Mouse (Mus musculus): ENCODE measurements around the gene Dab2ip. TPM values are rescaled to one million over a fixed set of nuclear protein-coding genes. Genes with fewer than 3 reads are reported as not detected.

The Dab2ip gene
- polyA plus RNA-seq, 1 experiment from 2014 or later, result 50.5 TPM

- H3K27ac ChIP-seq (replicated peaks; ENCODE audit: low read depth, low read length), result no peak overlapping the region
- no peak overlapping the region for H3K9ac ChIP-seq (ENCODE audit: low read depth, low read length)
- DNase-seq (ENCODE audit: low spot score), result peak; percentile 50
- peaks cover 21% of the 10 kb centered on the region for H3K36me3 ChIP-seq (ENCODE audit: control insufficient read depth, insufficient read depth, low read length)
- no peaks in the 10 kb centered on the region for H3K27me3 ChIP-seq (replicated peaks; ENCODE audit: control insufficient read depth, insufficient read depth, low read length)
- ATAC-seq (ENCODE audit: low read depth), result peak; percentile 54; the same call in 1 of the 2 replicates
- no peaks in the 10 kb centered on the region; the same call in 1 of the 2 replicates for H3K4me1 ChIP-seq (ENCODE audit: control insufficient read depth, insufficient read depth, low read length)
- WGBS, result 38% methylated on average over 4 of the region's 4 CpGs
- no peaks in the 10 kb centered on the region for H3K9me3 ChIP-seq (ENCODE audit: control insufficient read depth, low read length)
- no peak overlapping the region for H3K4me3 ChIP-seq (ENCODE audit: low read depth, low read length)
- H3K4me2 ChIP-seq (ENCODE audit: low read depth, low read length), result no peak overlapping the region
Measured at GRCm38 (mm10) chr2:35649708-35650107, 91.6 kb downstream of the Dab2ip start.

GRCm38 (mm10) chr2:35651297-35651731, 93.2 kb downstream of the Dab2ip start:
- Histone ChIP-seq H3K4me3 (ENCODE audit: low read depth, low read length) (no peak overlapping the region), H3K4me2 (ENCODE audit: low read depth, low read length) (no peak overlapping the region), H3K27ac (replicated peaks; ENCODE audit: low read depth, low read length) (no peak overlapping the region), H3K9me3 (ENCODE audit: control insufficient read depth, low read length) (no peaks in the 10 kb centered on the region), H3K9ac (ENCODE audit: low read depth, low read length) (no peak overlapping the region), H3K27me3 (replicated peaks; ENCODE audit: control insufficient read depth, insufficient read depth, low read length) (no peaks in the 10 kb centered on the region), H3K36me3 (ENCODE audit: control insufficient read depth, insufficient read depth, low read length) (peaks cover 8% of the 10 kb centered on the region; the same call in 1 of the 2 replicates), H3K4me1 (ENCODE audit: control insufficient read depth, insufficient read depth, low read length) (peaks cover 11% of the 10 kb centered on the region)
- ATAC-seq (ENCODE audit: low read depth), result peak; percentile 54; the same call in 1 of the 2 replicates
- peak; percentile 63 for DNase-seq (ENCODE audit: low spot score)
- 32% methylated on average over 6 of the region's 6 CpGs for WGBS

GRCm38 (mm10) chr2:35652984-35653383, 94.9 kb downstream of the Dab2ip start:
- WGBS, result 75% methylated on average over 2 of the region's 4 CpGs
- peaks cover 11% of the 10 kb centered on the region for H3K4me1 ChIP-seq (ENCODE audit: control insufficient read depth, insufficient read depth, low read length)

GRCm38 (mm10) chr2:35654795-35655194, 96.7 kb downstream of the Dab2ip start:
- no peak overlapping the region for H3K4me2 ChIP-seq (ENCODE audit: low read depth, low read length)
- no peak overlapping the region for H3K27ac ChIP-seq (replicated peaks; ENCODE audit: low read depth, low read length)
- H3K27me3 ChIP-seq (replicated peaks; ENCODE audit: control insufficient read depth, insufficient read depth, low read length), result no peaks in the 10 kb centered on the region
- no peak overlapping the region for H3K9ac ChIP-seq (ENCODE audit: low read depth, low read length)
- peaks cover 15% of the 10 kb centered on the region for H3K4me1 ChIP-seq (ENCODE audit: control insufficient read depth, insufficient read depth, low read length)
- H3K36me3 ChIP-seq (ENCODE audit: control insufficient read depth, insufficient read depth, low read length), result no peaks in the 10 kb centered on the region
- 84% methylated on average over 6 of the region's 6 CpGs for WGBS
- ATAC-seq (ENCODE audit: low read depth) (no peak), DNase-seq (ENCODE audit: low spot score) (no peak)
- H3K4me3 ChIP-seq (ENCODE audit: low read depth, low read length), result no peak overlapping the region
- H3K9me3 ChIP-seq (ENCODE audit: control insufficient read depth, low read length), result no peaks in the 10 kb centered on the region

More at GRCm38 (mm10) chr2:35652984-35653383, 94.9 kb downstream of the Dab2ip start:
- Histone ChIP-seq H3K27me3 (replicated peaks; ENCODE audit: control insufficient read depth, insufficient read depth, low read length) (no peaks in the 10 kb centered on the region), H3K4me3 (ENCODE audit: low read depth, low read length) (no peak overlapping the region), H3K27ac (replicated peaks; ENCODE audit: low read depth, low read length) (no peak overlapping the region), H3K9ac (ENCODE audit: low read depth, low read length) (no peak overlapping the region), H3K4me2 (ENCODE audit: low read depth, low read length) (no peak overlapping the region), H3K9me3 (ENCODE audit: control insufficient read depth, low read length) (no peaks in the 10 kb centered on the region), H3K36me3 (ENCODE audit: control insufficient read depth, insufficient read depth, low read length) (no peaks in the 10 kb centered on the region)
- no peak for DNase-seq (ENCODE audit: low spot score)
- no peak for ATAC-seq (ENCODE audit: low read depth)

- Histone ChIP-seq H3K4me1 (ENCODE audit: control insufficient read depth, insufficient read depth, low read length) (peaks cover 15% of the 10 kb centered on the region), H3K4me2 (ENCODE audit: low read depth, low read length) (no peak overlapping the region), H3K9ac (ENCODE audit: low read depth, low read length) (no peak overlapping the region), H3K27ac (replicated peaks; ENCODE audit: low read depth, low read length) (no peak overlapping the region), H3K9me3 (ENCODE audit: control insufficient read depth, low read length) (no peaks in the 10 kb centered on the region), H3K27me3 (replicated peaks; ENCODE audit: control insufficient read depth, insufficient read depth, low read length) (no peaks in the 10 kb centered on the region), H3K36me3 (ENCODE audit: control insufficient read depth, insufficient read depth, low read length) (no peaks in the 10 kb centered on the region), H3K4me3 (ENCODE audit: low read depth, low read length) (no peak overlapping the region)
- WGBS, result 49% methylated on average over 8 of the region's 8 CpGs
- no peak for DNase-seq (ENCODE audit: low spot score)
- ATAC-seq (ENCODE audit: low read depth), result no peak
Measured at GRCm38 (mm10) chr2:35655996-35656395, 97.9 kb downstream of the Dab2ip start.

GRCm38 (mm10) chr2:35658311-35658710, 100.2 kb downstream of the Dab2ip start:
- ATAC-seq (ENCODE audit: low read depth), result no peak
- 66% methylated on average over 3 of the region's 3 CpGs for WGBS
- no peak overlapping the region for H3K27ac ChIP-seq (replicated peaks; ENCODE audit: low read depth, low read length)

GRCm38 (mm10) chr2:35659578-35660194, 101.6 kb downstream of the Dab2ip start:
- WGBS, result 84% methylated on average over 5 of the region's 5 CpGs
- no peaks in the 10 kb centered on the region for H3K27me3 ChIP-seq (replicated peaks; ENCODE audit: control insufficient read depth, insufficient read depth, low read length)
- H3K36me3 ChIP-seq (ENCODE audit: control insufficient read depth, insufficient read depth, low read length), result no peaks in the 10 kb centered on the region
- no peak overlapping the region for H3K9ac ChIP-seq (ENCODE audit: low read depth, low read length)
- no peak overlapping the region for H3K4me2 ChIP-seq (ENCODE audit: low read depth, low read length)
- H3K9me3 ChIP-seq (ENCODE audit: control insufficient read depth, low read length), result no peaks in the 10 kb centered on the region
- no peak for DNase-seq (ENCODE audit: low spot score)
- H3K4me3 ChIP-seq (ENCODE audit: low read depth, low read length), result no peak overlapping the region
- H3K27ac ChIP-seq (replicated peaks; ENCODE audit: low read depth, low read length), result no peak overlapping the region
- peaks cover 35% of the 10 kb centered on the region for H3K4me1 ChIP-seq (ENCODE audit: control insufficient read depth, insufficient read depth, low read length)
- no peak for ATAC-seq (ENCODE audit: low read depth)

More at GRCm38 (mm10) chr2:35658311-35658710, 100.2 kb downstream of the Dab2ip start:
- Histone ChIP-seq H3K36me3 (ENCODE audit: control insufficient read depth, insufficient read depth, low read length) (no peaks in the 10 kb centered on the region), H3K9ac (ENCODE audit: low read depth, low read length) (no peak overlapping the region), H3K4me1 (ENCODE audit: control insufficient read depth, insufficient read depth, low read length) (peaks cover 28% of the 10 kb centered on the region), H3K27me3 (replicated peaks; ENCODE audit: control insufficient read depth, insufficient read depth, low read length) (no peaks in the 10 kb centered on the region), H3K4me3 (ENCODE audit: low read depth, low read length) (no peak overlapping the region), H3K9me3 (ENCODE audit: control insufficient read depth, low read length) (no peaks in the 10 kb centered on the region), H3K4me2 (ENCODE audit: low read depth, low read length) (no peak overlapping the region)
- DNase-seq (ENCODE audit: low spot score), result no peak

GRCm38 (mm10) chr2:35660953-35661374, 102.9 kb downstream of the Dab2ip start:
- Histone ChIP-seq H3K27me3 (replicated peaks; ENCODE audit: control insufficient read depth, insufficient read depth, low read length) (no peaks in the 10 kb centered on the region), H3K36me3 (ENCODE audit: control insufficient read depth, insufficient read depth, low read length) (no peaks in the 10 kb centered on the region), H3K4me3 (ENCODE audit: low read depth, low read length) (peak overlapping the region; percentile 82), H3K9me3 (ENCODE audit: control insufficient read depth, low read length) (no peaks in the 10 kb centered on the region), H3K4me2 (ENCODE audit: low read depth, low read length) (peak overlapping the region; percentile 66), H3K9ac (ENCODE audit: low read depth, low read length) (peak overlapping the region; percentile 83), H3K4me1 (ENCODE audit: control insufficient read depth, insufficient read depth, low read length) (peaks cover 30% of the 10 kb centered on the region), H3K27ac (replicated peaks; ENCODE audit: low read depth, low read length) (peak overlapping the region; percentile 84; the same call in 1 of the 2 replicates)
- peak; percentile 74 for ATAC-seq (ENCODE audit: low read depth)
- 1% methylated on average over 7 of the region's 47 CpGs for WGBS
- peak; percentile 91 for DNase-seq (ENCODE audit: low spot score)
